Mouse (Mus musculus) layer of hippocampus, postnatal 36 days (tissue): ENCODE results near the gene Cep295nl. TPM values are rescaled to one million over a fixed set of nuclear protein-coding genes. Genes with fewer than 3 reads are reported as not detected.
A peak's percentile ranks its signal among the peaks of the same experiment; 100 is the strongest.
"Not testable (repeated sequence)": the region's sequence is repeated elsewhere in the genome, so short reads cannot be mapped to it uniquely, and the experiment has no call there.

Source experiments
- DNase-seq, 2 experiments: peaks; one replicate each; pipeline ENCODE4 v3.0.0; 2022
- total RNA-seq, 2 experiments: library from RNA; stranded (reverse); gene quantifications; 2 replicates each; pipeline ENCODE4 v1.2.3; 2021

The Cep295nl gene
- total RNA-seq, 2 experiments from 2014 or later: 1.2 to 1.4 TPM

GRCm38 (mm10) chr11:118321500-118321899, 20.8 kb downstream of the Cep295nl start:
- DNase-seq: no peak

GRCm38 (mm10) chr11:118318678-118319077, 23.6 kb downstream of the Cep295nl start:
- DNase-seq: no peak

GRCm38 (mm10) chr11:118317129-118317528, 25.2 kb downstream of the Cep295nl start:
- peak; percentile 48 to 55 for DNase-seq

- DNase-seq: no peak
Measured at GRCm38 (mm10) chr11:118316231-118316806, 26.0 kb downstream of the Cep295nl start.

- DNase-seq: no peak
Measured at GRCm38 (mm10) chr11:118312132-118312723, 30.1 kb downstream of the Cep295nl start.

- DNase-seq: not testable (repeated sequence)
Measured at GRCm38 (mm10) chr11:118307962-118308361, 34.3 kb downstream of the Cep295nl start.

GRCm38 (mm10) chr11:118303959-118304358, 38.3 kb downstream of the Cep295nl start:
- DNase-seq: not testable (repeated sequence)

GRCm38 (mm10) chr11:118298810-118299209, 43.5 kb downstream of the Cep295nl start:
- DNase-seq: no peak

- no peak for DNase-seq
Measured at GRCm38 (mm10) chr11:118297967-118298366, 44.3 kb downstream of the Cep295nl start.

GRCm38 (mm10) chr11:118295026-118295425, 47.3 kb downstream of the Cep295nl start:
- DNase-seq: no peak

- DNase-seq: no peak
Measured at GRCm38 (mm10) chr11:118292671-118293070, 49.6 kb downstream of the Cep295nl start.

GRCm38 (mm10) chr11:118289999-118290889, 52.1 kb downstream of the Cep295nl start, which contains the start of gene Usp36:
Usp36 (minus strand) TSS chr11:118290244.
- DNase-seq: peak; percentile 100

GRCm38 (mm10) chr11:118289562-118289961, 52.7 kb downstream of the Cep295nl start:
- DNase-seq: no peak

GRCm38 (mm10) chr11:118289037-118289511, 53.2 kb downstream of the Cep295nl start:
- no peak for DNase-seq

- DNase-seq: no peak
Measured at GRCm38 (mm10) chr11:118287573-118287972, 54.7 kb downstream of the Cep295nl start.

GRCm38 (mm10) chr11:118286434-118286833, 55.9 kb downstream of the Cep295nl start:
- DNase-seq: no peak

GRCm38 (mm10) chr11:118285791-118286190, 56.5 kb downstream of the Cep295nl start:
- DNase-seq: no peak

Other genes with a start within 250 kb of the Cep295nl start
- under 1 TPM; 0.03 to 0.07 TPM for gene Dnah17, start 211.9 kb downstream of the Cep295nl start, total RNA-seq
- gene Cyth1, start 93.9 kb downstream of the Cep295nl start, total RNA-seq: 100 to 1,000 TPM in 1 of 2 experiments, 10 to 100 TPM in 1; 84.3 to 103 TPM
- 10 to 100 TPM; 22.5 to 25.5 TPM for gene Usp36, start 52.3 kb downstream of the Cep295nl start, total RNA-seq
- 100 to 1,000 TPM; 187 to 191 TPM for gene Timp2, start 13.2 kb upstream of the Cep295nl start, total RNA-seq
- gene Lgals3bp, start 59.6 kb upstream of the Cep295nl start, total RNA-seq: 10 to 100 TPM; 17.1 to 17.3 TPM
- 10 to 100 TPM; 39.9 TPM for gene Cant1, start 76.6 kb upstream of the Cep295nl start, total RNA-seq
- gene C1qtnf1, start 85.7 kb upstream of the Cep295nl start, total RNA-seq: 1 to 10 TPM; 2.2 to 2.7 TPM
- gene Engase, start 134.3 kb upstream of the Cep295nl start, total RNA-seq: 10 to 100 TPM; 15.2 to 15.5 TPM